Mouse (Mus musculus) ovary, postnatal 10 days (tissue): Measurements from ENCODE around the gene Gm5724.

Source experiments
- DNase-seq: peaks from one replicate; pipeline ENCODE4 v3.0.0; 2022; ENCODE audit warnings: low spot score

Gene Gm5724

DNA sequence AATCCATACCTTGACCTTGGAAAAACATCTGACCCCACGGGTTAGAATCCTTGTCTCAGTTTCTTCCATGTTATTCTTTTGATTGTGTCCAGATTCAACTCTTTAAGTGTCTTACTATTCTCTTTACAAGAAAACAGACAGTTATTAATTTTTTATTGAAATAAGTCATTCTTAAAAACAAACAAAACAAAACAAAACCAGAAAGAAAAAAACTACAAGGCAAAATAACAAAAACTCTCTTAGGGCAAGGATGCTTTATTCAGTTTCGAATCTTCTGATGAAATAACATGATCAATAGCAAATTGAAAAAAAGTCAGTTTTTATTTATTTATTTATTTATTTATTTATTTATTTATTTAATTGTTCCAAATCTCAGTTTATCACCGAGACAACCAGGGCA is at the start of gene Gm5724:
Gene Gm5724, minus strand, starts transcription at position 101 of the 400 bp plus-strand sequence.
- no peak for DNase-seq

DNA sequence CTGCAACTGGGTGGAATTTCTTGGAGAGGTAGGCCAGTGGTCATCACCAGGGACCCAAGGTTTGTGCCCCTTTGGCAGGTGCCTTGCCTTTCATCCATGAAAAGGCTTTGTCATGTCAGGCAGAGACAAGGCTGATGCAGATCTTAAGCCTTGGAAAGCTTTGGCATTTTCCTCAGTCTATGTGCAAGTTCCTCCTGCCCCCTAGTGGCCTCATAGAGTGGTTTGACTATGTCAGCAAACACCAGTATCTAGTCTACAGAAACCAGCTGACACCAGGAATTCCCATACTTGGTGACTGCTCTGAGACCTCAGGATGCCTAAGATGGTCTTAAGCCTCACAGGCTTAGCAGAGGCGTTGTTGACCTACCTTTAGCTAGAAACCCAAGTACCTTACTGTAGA is 24.2 kb upstream of the Gm5724 start:
- no peak for DNase-seq

GRCm38 (mm10) chr6:141774476-141774875 is 866 bp upstream of the Gm5724 start:
- DNase-seq, result no peak

DNA sequence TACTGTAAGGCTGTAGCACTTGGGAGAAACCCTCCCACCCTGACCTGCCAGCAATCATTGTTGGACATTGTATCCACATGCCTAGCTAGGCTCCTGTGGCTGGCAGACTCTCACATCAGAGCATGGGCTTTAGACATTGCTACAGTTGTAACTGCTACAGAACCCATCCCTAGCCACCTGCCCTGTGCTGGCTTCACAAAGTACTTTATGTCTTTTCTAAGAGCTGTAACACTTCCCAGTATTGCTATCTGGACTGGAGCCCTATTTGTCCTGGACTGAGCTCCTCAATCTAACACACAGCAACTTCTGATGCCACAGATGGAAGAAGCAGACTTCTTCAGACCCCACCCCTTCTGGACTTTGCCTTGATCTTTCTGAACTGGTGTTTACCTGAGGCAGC is 82.4 kb downstream of the Gm5724 start:
- DNase-seq, result no peak

GRCm38 (mm10) chr6:141687008-141687407 is 86.6 kb downstream of the Gm5724 start:
- no peak for DNase-seq
